Mouse (Mus musculus) embryo, embryonic 11.5 days (tissue): ENCODE measurements around the gene Cadm2.

ENCODE experiments used
- DNase-seq: peaks from one replicate; pipeline ENCODE4 v3.0.0-alpha.2; 2012; ENCODE audit warnings: low read depth, low spot score

Cadm2 gene

DNA sequence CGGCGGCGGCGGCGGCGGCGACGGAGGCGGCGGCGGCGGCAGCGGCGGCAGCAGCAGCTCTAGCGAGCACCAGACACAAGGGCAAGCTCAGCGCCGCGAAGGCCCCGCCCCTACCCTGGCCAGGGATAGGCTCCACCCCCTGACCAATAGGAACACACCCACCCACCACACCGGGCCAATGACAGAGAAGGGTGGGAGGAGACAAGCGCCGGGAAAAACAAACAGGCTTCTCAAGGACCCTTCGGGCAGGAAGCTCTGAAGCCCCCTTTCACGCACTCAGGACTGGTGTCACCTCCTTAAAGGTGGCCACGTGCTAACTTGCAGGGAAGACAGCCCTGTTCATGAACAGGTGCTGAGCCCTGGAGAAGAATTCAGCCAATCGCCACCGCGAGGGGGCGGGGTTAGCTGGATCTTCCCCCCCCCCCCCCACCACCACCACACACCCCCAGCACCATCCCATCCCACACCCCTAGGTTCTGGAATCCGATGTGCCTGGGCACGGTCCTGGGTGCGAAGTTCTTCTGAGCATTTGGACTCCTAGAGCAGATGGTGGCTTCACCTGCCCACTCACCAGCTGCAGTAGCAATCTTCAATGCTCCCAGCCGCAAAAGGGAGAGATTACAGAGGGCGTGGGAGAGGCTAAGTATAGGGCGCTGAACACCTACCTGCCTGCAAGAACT, at the start of gene Cadm2:
Gene Cadm2, minus strand, starts transcription at position 83 of the 680 bp plus-strand sequence.
- peak; percentile 86 for DNase-seq

DNA sequence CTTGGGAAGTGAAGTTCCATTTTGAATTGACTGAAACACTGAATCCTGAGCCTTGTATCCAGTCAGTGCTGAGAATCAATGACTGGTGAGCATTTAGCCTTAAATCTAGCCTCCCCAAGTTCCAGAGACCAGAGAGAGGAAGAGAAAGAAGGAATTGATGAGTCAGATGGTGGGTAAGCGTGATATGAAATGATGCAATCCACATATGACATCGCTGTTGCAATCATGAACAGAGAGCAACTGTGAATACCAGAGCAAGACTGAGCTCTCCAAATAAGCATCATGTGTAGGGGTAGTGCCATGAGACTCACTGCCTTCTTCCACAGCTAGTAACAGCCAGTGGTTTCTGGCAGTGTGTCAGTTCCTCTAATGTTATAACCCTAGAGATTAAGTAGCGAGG, 26.2 kb upstream of the Cadm2 start:
- no peak for DNase-seq

DNA sequence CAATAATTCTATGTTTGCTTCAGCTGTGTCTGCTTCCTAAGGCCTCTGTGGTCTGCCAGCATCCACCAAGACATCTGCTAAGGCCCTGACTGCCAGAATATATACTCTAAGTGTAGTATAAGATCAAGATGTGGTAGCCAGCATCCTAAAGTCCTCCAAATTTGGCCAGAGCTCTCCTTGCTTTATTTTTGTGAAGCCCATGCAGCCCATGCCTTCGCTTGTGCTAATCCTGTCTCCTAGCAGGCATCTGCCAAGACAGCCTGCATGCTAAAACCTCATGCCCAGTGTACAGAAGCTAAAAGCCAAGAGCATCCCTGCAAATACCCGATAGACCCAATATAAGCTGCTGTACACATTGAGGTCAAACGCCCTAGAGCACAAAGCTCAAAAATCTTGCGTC, 22.9 kb upstream of the Cadm2 start:
- DNase-seq: no peak

DNA sequence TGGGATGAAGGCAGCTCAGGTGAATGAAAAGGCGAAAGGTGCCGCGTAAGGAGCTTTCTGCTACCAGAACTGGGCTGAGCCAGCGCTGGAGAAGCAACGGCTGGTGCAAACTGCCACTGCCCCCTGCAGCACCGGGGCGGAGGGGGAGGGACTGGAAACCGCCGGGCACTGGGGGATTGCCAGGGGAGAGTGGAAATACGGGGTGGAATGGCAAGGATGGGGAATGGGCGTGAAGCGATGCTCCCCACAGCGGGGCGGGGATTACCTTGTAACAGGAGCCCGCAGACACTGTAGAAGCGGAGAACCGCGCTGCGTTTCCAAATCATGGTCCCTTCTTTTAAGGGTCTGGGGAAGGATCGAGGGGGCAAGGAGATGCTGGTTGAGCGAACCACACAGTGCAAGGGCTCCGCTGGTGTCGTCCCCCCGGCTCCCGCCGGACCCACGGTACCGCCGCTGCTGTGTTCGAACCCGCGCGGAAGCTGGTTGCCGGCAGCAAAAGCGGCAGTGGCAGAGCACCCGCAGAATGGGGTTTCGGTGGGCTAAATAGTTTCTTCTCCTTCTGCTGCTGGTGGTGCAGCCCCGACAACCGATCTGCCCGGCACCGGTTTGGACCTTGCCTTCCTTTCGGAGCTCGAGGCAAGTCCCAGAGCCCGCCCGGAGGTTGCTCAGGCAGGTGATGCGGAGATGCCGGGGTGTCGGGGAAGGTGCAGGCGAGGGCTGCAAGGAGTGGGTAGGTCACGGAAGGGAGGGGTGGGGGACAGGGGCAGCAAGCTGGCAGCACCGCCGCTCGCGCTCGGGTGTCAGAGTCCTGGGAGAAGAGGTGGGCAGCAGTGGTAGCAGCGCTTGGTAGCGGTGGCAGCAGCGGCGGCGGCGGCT, 564 bp downstream of the Cadm2 start:
- peak; percentile 35 for DNase-seq

DNA sequence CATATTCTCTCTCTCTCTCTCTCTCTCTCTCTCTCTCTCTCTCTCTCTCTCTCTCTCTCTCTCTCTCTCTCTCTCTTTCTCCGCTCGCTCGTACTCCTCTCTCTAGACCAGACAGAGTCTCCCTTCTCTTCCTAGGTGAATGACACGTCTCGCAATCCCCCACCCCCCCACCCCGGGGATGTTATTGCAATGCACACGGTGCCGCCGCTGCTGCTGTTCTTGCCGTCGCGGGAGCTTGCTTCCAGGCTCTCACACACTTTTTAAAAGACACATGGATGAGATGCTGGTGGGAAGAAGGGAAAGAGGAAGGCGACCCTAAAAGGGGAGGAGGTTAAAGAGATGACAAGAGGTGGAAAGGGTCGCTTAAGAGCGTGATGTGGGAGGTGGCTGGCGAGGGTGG, 1.3 kb downstream of the Cadm2 start:
- no peak for DNase-seq

DNA sequence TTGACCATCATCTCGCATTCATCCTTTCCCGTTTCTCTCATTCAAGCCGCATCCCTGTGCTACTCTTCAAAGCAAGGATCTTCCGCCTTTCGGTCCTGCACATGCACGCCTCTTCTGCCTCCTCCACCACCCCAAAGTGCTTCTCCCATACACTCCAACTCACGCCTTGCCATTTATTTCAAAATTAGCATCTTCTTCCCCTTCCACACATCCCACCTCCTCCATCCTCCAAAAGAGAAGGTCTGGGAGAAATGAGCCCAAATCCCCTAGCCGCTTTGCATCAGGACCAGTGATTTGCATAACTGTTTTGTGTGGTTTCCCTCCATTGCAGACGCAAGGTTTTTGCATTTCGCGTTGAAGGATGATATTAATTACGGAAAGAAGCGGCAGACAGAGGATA, 1.9 kb downstream of the Cadm2 start:
- no peak for DNase-seq

DNA sequence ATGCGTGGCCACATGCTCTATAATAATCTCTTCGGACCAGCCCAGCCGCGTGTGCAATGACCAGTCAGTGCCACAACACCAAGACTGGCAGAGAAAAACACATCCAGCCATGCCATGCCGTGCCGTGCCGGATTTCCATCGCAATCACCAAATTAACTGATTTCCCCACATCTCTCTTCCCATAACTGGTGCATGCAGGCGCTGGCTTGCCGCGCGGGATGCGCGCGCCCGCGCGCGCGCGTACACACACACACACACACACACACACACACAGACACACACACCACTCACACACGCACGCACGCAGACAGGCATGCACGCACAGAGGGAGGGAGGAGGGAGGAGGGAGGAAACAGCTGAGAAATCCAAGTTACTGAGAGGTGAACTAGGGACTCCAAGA, 2.9 kb downstream of the Cadm2 start:
- peak; percentile 14 for DNase-seq

DNA sequence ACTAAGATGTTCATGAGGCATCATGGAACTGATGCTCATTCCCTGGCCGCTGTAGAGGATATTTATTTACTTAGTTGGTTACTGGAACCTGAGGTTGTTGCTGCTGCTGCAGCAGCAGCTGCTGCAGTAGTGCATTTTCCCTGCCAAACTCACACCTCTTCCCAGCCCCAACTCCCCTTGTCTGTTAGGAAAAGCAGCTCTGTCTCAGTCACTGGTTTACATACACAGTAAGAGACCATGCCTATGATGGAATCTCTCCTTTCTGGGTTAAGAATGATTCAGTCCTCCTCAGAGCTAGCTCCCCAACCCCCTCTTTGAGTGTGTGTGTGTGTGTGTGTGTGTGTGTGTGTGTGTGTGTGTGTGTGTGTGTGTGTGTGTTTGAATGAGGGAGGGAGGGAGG, 3.5 kb downstream of the Cadm2 start:
- DNase-seq: no peak

DNA sequence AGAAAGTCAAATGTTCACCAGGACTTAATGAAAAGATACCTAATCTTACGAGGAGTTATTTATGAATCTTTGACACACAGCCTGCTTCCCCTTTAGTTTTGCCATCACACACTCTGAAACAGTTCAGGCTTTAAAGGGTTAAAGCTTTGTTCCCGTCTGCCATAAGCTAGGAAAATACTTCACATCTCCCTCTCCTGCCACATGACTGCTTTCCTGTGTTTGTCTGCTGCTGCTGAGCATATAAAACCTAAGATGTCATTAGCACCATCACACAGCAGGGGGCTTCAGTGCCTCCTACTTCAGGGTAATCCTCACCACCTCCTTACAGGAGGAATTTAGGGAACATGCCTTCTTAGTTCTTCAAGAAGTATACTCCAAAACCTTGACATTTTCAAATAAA, 6.8 kb downstream of the Cadm2 start:
- peak; percentile 38 for DNase-seq

DNA sequence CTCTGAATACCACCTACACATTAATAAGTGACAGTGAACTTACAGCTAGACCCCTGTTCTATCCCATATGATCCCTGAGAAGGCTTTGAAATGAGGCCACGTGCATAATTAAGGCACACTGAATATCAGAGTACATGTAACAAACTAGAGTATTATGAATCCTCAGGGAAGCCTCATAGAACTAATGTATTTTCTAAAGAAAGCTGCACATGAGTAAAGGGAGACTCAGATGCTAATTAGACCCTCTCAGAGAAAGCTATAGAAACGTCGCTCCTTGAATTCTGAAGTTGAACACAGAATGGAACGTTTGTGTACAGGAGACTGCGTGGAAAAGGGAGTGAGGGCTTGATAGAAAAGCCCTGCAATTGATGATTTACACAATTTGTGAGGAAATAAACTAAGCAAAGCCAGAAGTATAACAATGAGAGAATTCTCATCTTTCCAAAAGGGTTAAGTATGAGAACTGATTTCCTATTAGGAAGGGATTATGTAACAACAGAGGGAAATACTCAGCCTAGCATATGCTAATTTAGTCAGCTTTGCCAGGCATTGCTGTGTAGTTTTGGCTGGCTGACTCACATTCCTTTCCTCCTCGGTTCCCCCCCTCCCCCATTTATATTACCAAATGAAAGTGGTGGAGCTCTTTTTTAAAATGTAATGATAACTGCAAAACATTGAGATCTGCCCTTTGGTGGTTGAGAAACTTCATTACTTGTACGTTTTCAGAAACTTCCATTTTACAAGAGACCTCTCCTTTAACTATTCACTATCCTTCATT, 9.6 kb downstream of the Cadm2 start:
- no peak for DNase-seq

DNA sequence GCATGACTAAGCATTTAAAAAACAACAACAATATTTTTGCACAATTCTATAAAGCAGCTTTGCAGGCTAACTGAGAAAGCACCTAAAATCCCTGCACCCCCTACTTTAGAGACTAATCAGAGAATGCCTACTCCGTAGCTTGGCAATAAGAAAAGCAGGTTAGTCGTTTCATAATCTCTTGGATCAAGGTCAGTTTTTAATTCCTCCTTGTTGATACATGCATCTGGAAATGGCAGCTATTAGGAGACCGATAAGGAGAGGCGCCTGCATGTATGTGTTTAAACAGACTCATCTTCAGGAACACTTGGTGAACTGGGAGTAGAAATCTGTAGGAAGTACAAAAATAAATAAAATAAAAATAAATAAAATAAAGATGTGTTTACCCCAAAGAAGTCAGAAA, 11.6 kb downstream of the Cadm2 start:
- no peak for DNase-seq

DNA sequence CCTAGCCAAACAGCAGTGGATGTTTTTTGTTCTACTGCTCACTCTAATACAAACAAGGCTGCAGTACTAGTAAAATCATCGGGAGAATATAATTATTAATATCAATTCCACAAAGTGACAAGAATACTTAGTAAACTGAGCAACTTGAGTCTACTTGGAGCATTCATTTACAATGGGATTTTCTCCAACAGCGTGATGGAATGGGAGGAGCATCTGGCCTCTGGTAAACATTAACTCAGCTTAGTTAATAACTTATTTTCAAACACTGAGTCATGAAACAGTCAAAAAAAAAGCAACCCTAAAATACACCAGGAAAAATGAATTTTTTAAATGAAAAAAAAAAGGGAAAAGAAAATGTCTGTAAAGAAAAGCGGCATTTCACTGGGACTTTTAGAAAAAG, 12.2 kb downstream of the Cadm2 start:
- DNase-seq: no peak

DNA sequence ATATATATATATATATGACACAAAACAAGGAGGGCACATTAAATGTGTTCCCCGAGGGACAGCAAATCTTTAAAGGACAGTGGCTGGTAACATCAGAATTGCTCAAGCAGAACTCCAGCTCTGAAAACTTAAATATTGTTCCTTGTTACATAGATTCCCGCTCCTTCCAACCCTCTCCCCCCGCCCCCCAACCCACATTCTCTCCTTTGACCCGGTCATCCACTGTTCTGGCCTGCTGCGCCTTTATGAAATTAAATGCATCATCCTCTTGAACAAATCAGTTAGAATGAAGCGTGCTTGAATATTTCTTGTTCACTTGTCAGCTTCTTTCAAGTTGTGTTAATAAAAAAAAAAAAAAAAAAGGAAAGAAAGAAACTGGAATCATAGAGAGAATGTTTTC, 15.0 kb downstream of the Cadm2 start:
- DNase-seq: no peak

DNA sequence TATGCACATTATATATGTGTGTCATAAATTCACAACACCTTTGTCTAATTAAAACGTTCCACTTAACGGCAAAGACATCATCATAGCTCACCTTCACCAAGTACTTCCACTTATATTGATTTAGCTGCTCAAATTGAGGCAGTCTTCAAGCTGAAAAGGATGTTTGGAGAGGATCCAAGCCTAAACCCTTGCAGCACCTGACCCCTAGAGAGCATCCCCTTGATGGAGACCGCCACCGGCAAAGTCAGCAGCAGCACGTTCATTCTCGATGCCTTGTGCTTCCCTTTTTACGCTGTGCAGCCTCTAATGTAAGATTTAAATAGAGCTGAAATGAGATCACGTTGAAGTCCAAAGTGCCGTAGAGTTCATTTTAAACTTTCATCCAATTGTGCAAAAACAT, 20.7 kb downstream of the Cadm2 start:
- no peak for DNase-seq

DNA sequence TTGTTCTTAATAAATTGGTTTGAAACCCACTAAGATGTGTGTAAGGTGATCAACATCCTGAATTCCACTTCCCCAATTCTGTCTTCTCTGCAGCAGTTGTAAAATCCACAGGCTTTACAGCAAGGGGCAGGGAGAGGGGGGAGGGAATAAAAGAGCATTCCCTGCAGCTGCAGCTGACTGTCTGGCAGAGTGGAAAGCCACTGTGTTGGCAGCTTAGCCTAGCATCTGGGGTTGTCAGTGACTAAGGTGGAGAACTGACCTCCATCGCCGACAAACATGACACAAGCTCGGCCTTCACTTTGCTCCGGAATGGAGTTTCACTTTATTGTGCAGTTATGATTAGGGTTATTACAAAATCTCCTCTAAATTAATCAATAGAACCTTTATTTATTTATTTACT, 21.9 kb downstream of the Cadm2 start:
- DNase-seq: no peak

DNA sequence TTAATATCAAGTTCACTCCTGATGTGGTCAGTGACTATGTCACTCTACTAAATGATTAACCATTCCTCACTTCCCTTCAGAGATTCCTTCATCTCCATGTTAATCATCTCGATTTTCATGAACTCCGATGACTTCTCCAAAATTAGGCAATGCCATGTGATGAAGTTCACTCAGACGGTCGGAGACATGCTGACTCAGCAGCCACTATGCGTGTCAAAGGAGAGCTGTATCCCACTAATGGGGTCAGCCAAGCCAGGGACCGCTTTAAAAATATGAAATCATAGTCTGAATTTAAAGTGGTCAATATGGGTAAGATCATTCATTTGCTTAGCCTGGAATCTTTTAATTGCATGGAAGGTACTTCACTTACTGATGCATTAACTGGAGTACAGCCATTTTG, 29.7 kb downstream of the Cadm2 start:
- no peak for DNase-seq

DNA sequence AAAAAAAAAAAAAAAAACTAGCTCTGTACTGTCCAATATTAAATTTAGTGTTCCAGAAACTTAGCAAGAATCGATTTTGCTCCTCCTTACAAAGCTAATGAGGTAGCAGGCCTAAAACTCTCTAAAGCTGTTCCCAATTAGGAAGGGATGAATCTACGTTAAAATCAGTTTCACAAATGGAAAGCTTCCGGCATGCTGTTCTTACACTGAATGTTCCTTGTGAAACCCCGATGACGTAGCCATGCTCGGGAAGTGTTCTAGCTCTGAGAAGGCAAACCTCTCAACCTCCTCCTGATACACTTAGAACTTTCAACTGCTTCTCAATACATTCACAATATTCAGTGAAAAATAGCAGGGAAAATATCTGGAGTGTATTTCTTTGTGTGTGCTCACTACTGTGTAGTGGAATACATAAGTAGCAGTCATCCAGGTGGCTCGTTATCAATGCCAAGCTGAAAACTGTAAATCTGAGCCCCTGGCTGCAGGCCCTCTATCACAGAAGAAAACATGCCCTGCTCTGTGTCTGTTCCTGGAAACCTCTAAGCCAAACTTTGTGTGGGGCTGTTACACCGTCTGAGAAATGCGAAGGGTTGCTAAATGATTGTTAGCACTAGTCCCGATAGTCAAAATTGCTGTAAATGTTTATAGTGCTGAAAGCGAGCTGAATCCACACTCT, 41.7 kb downstream of the Cadm2 start:
- no peak for DNase-seq

DNA sequence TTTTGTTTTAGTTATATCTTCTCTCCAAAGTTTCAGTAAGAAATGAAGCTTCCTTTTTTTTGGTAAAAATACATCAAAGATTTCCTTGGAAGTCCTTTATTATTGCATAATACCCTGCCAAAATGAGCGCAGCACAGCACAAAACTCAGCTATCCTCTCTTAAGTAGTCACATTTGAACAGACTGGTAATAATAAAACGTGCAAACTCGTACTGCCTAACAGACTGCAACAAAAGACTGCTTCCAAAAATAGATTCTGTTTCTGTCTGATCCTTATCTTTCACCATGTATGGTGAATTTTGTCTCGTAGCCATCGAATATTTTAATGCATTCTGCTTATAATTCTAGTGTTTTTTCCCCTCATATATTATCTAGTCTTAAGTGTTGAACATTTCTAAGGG, 45.2 kb downstream of the Cadm2 start:
- no peak for DNase-seq

DNA sequence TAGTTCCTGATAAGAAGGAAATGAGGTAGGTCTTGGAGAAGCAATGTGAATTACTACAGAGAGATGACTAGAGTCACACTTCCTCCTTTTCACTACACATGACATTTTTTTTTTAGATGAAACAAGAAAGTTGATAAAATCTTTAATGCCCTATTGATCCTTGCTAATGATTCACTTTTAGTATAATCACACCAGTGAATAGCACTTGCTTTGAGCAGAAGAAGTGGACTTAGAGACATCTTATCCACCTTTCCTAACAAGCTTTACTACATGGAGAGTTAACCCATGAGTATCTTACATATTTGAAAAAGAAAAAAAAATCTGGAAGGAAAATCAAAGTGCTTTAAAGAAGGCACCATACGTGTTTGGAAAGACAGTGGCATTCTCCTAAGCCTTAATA, 93.7 kb downstream of the Cadm2 start:
- DNase-seq: no peak

DNA sequence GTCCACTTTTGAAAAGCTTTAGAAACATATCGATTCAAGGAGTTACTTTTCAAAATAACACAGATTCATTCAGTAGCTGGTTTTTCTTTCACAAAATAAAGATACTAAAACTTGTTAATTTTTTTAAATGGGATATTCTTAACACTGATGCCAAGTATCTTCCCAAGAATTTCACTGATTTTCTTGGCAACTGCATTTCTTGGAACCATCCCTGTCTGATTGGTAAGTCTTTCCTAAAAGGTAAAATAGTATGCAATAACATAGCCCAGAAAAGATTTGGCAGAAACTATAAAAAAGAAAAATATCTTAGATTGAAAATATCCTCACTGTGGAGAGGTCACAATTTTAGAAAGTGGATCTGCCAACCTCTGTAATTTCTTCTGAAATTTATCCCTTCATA, 95.8 kb downstream of the Cadm2 start:
- DNase-seq: no peak

DNA sequence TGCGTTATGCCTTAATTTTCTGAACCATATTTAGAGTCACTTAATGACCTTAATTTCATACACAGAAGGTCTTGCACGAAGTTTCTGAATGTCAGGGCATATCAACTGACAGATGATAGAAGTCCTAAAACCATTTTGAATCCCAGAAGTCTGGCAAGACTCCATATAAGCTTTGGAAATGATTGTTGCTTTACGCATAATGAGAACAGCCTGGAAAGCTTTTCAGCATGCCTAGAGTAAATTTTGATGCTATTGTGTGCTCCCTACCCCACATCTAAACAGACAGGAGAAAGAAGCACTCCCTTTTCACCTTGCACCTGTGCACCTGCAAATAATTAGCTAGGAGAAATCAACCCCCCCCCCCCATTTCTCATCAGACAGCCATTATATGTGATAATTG, 102.4 kb downstream of the Cadm2 start:
- DNase-seq: no peak

DNA sequence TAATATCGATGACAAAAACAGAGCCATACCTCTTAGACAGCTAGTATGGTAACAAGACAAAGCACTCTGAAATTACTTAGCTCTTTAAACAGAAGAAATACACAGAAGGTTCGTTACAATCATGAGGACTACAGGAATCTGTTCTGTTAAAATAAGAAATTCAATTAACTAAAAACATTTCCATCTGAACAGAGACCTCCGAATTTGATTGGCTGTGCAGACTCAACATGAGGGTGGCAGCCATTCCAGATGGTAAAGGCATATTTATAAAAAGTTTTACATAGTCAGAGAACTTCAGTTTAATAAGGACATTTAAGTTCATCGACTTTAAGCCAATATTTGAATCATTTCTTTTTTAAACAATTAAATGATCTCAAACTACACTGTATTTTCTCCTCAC, 105.2 kb downstream of the Cadm2 start:
- DNase-seq: no peak
